In the genomic region with DNA sequence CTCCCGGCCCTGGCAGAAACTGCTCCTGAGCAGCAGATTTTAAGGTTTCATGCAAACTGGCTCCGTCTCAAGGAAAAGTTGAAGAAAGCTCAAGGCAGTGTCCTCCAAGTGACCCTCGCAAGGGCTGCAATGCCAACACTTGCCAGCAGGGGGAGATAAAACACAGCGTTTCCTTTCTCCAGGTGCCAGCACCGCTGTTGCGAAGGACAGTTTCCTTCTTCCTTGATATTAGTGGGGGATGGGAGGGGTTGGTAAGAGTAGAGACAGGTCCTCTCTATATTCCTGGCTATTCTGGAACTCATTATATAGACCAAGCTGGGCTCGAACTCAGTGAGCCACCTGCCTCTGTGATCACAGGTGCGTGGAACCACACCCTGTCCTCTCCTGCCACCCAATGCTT, we compare ENCODE assay signal across 9 mouse cellular contexts. TPM values are rescaled to one million over a fixed set of nuclear protein-coding genes. Genes with fewer than 3 reads are reported as not detected.
A peak's percentile ranks its signal among the peaks of the same experiment; 100 is the strongest.
DNase-seq lines count a peak whose midpoint lies in the region; ATAC-seq and TF ChIP-seq lines count a peak whose summit lies in the region.
"Had no signal": no experiment of that assay in that cellular context is flagged by ENCODE, and none has a peak within 500 bp of the region (broad histone marks: within the 10 kb centered on the region; RNA-seq: fewer than 3 reads in every experiment).

No protein-coding gene starts in this region.

- peak; percentile 78 for DNase-seq in cerebellum, adult 11 months
- peak; percentile 65 for DNase-seq in brain, embryonic 14.5 days (ENCODE audit: low read depth)
- DNase-seq in left cerebral cortex, adult 11 months (ENCODE audit: low spot score), result peak; percentile 63
- peak; percentile 80 for DNase-seq in mesoderm, embryonic 11.5 days (ENCODE audit: low read depth, low spot score)
- DNase-seq in spleen, postnatal 14 days (ENCODE audit: low spot score in 2 of 2), result peak; percentile 56 to 76

- TF ChIP-seq CTCF in brain, embryonic 14.5 days (IDR thresholded peaks at IDR 0.05; ENCODE audit: borderline replicate concordance, extremely low read depth, insufficient read depth, insufficient read length), result peak; percentile 99

- TF ChIP-seq POLR2A in brain, embryonic 14.5 days (IDR thresholded peaks at IDR 0.05; ENCODE audit: borderline replicate concordance, extremely low read depth, insufficient read depth, insufficient read length, poor library complexity, severe bottlenecking), result no peak

- no peak for ATAC-seq in cerebellum, adult (ENCODE audit: insufficient number of reproducible peaks, low FRiP score, low TSS enrichment)
- peak; percentile 66 for ATAC-seq in erythroid progenitor cell, adult 5-6 weeks (replicated peaks; ENCODE audit: low FRiP score, poor library complexity, severe bottlenecking)
- peak; percentile 53 to 61; a peak in 2 of 4 replicates for ATAC-seq in hematopoietic stem cell, adult 5-6 weeks (replicated peaks in 1 of 2; ENCODE audit: insufficient read depth in 1 of 2, low FRiP score in 2 of 2, low TSS enrichment in 1 of 2, low read depth in 1 of 2, poor library complexity in 2 of 2, severe bottlenecking in 2 of 2)

RNA-seq across cellular contexts. Expression of a gene that starts 6.3 kb away (rescaled TPM):
- polyA plus RNA-seq in brain, embryonic 14.5 days (2012; rRNA removed), result 40.8 and 66.4 TPM in 2 replicates
- 4.2 and 5.8 TPM in 2 replicates for total RNA-seq in erythroid progenitor cell, adult 5-6 weeks (2015; ENCODE audit: low replicate concordance)
- 3.9 and 9.5 TPM in 2 replicates for total RNA-seq in erythroid progenitor cell, adult 5-6 weeks (2017; ENCODE audit: low replicate concordance)
- 19.4 and 29.0 TPM in 2 replicates for total RNA-seq in hematopoietic stem cell, adult 5-6 weeks (2017)

RNA-seq across cellular contexts. Expression of a gene that starts 19.5 kb away (rescaled TPM):
- 123 and 149 TPM in 2 replicates for polyA plus RNA-seq in brain, embryonic 14.5 days (2012; rRNA removed)
- total RNA-seq in erythroid progenitor cell, adult 5-6 weeks (2015; ENCODE audit: low replicate concordance), result 8.8 and 11.9 TPM in 2 replicates
- 5.3 and 29.0 TPM in 2 replicates for total RNA-seq in erythroid progenitor cell, adult 5-6 weeks (2017; ENCODE audit: low replicate concordance)
- 14.9 and 18.7 TPM in 2 replicates for total RNA-seq in hematopoietic stem cell, adult 5-6 weeks (2017)

RNA-seq across cellular contexts. Expression of a gene that starts 20.7 kb away (rescaled TPM):
- 1.7 and 2.4 TPM in 2 replicates for polyA plus RNA-seq in brain, embryonic 14.5 days (2012; rRNA removed)
- not detected in 2 replicates for total RNA-seq in erythroid progenitor cell, adult 5-6 weeks (2015; ENCODE audit: low replicate concordance)
- not detected in 2 replicates for total RNA-seq in erythroid progenitor cell, adult 5-6 weeks (2017; ENCODE audit: low replicate concordance)
- total RNA-seq in hematopoietic stem cell, adult 5-6 weeks (2017), result not detected in 2 replicates
- polyA plus RNA-seq: liver, embryonic 15.5 days had no signal

RNA-seq across cellular contexts. Expression of a gene that starts 45.8 kb away (rescaled TPM):
- polyA plus RNA-seq in brain, embryonic 14.5 days (2012; rRNA removed), result 1.5 and 2.0 TPM in 2 replicates
- total RNA-seq in erythroid progenitor cell, adult 5-6 weeks (2015; ENCODE audit: low replicate concordance), result 34.0 and 38.9 TPM in 2 replicates
- 37.8 and 43.8 TPM in 2 replicates for total RNA-seq in erythroid progenitor cell, adult 5-6 weeks (2017; ENCODE audit: low replicate concordance)
- 11.2 and 11.8 TPM in 2 replicates for total RNA-seq in hematopoietic stem cell, adult 5-6 weeks (2017)
